Mouse (Mus musculus): ENCODE measurements around the gene Prickle4. TPM values are rescaled to one million over a fixed set of nuclear protein-coding genes. Genes with fewer than 3 reads are reported as not detected.

The Prickle4 gene
- 0.57 and 1.3 TPM in 2 replicates for polyA plus RNA-seq (2016; fragmentation: Nextera tagmentation; extraction: Ambion mirVana)

DNA sequence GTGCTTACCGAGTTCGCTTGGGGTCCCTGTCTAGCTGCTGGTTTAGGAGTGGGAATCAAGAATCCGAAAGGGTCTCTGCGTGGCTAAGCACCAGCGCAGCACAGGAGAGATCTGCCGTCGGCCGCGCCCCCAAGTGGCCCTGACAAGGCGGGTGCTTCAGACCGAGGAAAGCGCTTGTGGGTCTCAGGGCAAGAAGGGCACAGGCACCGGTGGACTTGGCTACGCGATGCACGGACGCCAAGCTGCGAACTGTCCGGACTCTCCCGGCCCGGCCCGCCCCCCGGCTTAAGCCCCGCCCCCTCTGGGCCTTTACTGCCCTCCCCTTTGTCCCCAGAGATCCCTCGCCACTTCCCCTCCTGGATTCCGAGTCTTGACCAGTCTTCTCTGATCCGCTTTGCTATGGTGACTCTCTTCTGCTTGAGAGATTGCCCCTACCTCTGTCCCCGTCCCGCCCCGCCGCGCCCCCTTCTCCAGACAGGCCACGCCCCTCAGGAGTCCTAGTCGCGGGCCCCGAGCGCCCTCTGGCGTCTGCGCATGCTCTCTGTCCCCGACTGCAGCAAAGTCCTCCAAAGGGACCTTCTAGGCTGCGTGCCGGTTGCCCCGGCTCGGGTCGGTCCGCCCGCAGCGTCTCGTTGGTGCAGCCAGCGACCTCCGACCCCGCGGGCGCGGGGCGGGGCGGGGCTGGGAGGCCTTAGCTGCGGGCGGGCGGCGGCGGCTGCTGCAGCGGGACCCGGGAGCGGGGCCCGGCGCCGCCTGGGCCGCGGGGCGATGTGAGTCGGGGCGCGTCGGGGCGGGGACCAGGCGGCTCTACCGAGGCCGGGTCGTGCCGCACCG is at the start of gene Prickle4:
Gene Prickle4 (minus strand): TSS at position 234 of the 834 bp plus-strand sequence.
- Histone ChIP-seq H3K27ac (replicated peaks) (peak within 1 kb of the TSS; percentile 75), H3K4me3 (peak within 1 kb of the TSS; percentile 73), H3K27me3 (peaks cover 21% of the 10 kb centered on the region), H3K4me2 (replicated peaks) (peak within 1 kb of the TSS; percentile 78), H3K9me3 (no peaks in the 10 kb centered on the region), H3K4me1 (peaks cover 19% of the 10 kb centered on the region), H3K9ac (replicated peaks) (peak within 1 kb of the TSS; percentile 86), H3K36me3 (0 out of 2 replicates have a peak, but pooled peaks cover 11% of the 10 kb centered on the region)
- WGBS: under 1% methylated on average over 80 of the region's 82 CpGs
- ATAC-seq (ENCODE audit: low FRiP score, low read depth): peak; percentile 94

DNA sequence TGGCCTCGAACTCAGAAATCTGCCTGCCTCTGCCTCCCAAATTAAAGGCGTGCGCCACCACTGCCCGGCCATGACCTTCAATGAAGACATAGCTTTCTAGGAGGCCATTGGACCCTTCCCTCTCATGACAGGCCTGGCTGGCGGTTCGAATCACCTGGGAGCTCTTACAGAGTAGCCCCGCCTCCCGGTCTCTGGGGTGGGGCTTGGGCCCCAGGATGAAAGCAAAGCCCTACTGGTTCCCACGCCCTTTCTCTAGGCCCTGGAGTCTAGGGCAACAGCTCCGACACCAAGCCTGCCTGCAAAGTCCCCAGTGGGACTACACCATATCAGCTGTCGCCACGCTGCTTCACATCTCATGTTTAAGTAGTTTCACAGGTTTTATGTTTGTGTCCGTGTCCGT is 49.5 kb upstream of the Prickle4 start:
- Histone ChIP-seq H3K27me3 (peaks cover 28% of the 10 kb centered on the region), H3K4me2 (replicated peaks) (no peak overlapping the region), H3K4me1 (peaks cover 6% of the 10 kb centered on the region), H3K4me3 (no peak overlapping the region), H3K36me3 (no peaks in the 10 kb centered on the region), H3K9me3 (no peaks in the 10 kb centered on the region), H3K27ac (replicated peaks) (no peak overlapping the region), H3K9ac (replicated peaks) (no peak overlapping the region)
- no peak for ATAC-seq (ENCODE audit: low FRiP score, low read depth)
- 93% methylated on average over 14 of the region's 14 CpGs for WGBS

DNA sequence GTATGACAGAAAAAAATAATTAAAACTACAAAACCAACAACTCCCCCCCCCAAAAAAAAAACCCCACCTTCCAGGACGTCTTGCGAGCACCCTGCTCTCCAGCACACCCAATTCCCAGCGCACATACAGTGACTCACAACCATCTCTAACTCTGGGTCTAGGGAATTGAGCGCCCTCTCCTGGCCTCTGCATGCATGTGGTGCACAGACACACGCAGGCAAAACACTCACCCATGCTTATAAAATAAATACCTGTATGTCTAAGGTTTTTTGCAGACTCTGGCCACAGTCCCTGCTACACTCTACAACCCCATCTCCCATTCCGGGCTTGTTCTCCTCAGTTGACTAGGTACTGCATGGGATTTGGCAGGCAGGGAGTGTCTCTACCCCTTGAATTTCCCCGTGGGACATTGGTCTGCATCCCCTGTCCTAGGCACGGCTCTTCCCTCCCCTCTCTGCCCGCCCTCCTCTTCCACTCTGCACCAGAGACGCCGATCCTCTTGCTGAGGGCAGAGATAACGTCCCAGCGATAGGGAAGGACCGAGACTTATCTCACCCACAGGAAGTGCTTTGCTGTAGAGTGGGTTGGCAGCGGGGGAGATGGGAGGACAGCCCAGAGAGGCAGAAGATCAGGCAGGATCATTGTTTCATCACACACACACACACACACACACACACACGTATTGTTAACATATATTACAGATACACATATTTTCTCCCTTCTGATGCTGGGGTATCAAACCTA is 48.6 kb upstream of the Prickle4 start:
- H3K4me3 ChIP-seq: no peak overlapping the region
- H3K4me1 ChIP-seq: peaks cover 15% of the 10 kb centered on the region
- H3K9ac ChIP-seq (replicated peaks): no peak overlapping the region
- H3K27ac ChIP-seq (replicated peaks): no peak overlapping the region
- peaks cover 37% of the 10 kb centered on the region for H3K27me3 ChIP-seq
- no peak for ATAC-seq (ENCODE audit: low FRiP score, low read depth)
- H3K4me2 ChIP-seq (replicated peaks): no peak overlapping the region
- WGBS: 46% methylated on average over 16 of the region's 16 CpGs
- H3K9me3 ChIP-seq: no peaks in the 10 kb centered on the region
- no peaks in the 10 kb centered on the region for H3K36me3 ChIP-seq

DNA sequence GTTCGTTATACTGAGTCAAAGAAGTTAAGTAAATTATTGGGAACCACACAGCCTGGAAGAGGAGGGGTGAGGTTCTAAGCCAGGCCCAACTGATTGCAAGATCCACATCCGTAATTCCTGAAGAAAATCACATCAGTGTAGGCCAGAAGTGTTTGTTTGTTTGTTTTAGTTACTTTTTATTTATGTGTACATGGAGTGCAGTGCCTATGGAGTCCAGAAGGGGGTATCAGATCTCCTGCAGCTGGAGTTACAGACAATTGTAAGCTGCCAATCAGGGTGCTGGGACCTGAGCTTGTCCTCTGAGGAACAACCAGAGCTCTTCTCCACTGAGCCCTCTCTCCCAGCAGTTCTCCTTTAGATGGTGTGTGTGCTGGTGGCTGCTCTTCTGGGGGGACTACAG is 45.6 kb upstream of the Prickle4 start:
- Histone ChIP-seq H3K27ac (replicated peaks) (no peak overlapping the region), H3K27me3 (peaks cover 50% of the 10 kb centered on the region)

DNA sequence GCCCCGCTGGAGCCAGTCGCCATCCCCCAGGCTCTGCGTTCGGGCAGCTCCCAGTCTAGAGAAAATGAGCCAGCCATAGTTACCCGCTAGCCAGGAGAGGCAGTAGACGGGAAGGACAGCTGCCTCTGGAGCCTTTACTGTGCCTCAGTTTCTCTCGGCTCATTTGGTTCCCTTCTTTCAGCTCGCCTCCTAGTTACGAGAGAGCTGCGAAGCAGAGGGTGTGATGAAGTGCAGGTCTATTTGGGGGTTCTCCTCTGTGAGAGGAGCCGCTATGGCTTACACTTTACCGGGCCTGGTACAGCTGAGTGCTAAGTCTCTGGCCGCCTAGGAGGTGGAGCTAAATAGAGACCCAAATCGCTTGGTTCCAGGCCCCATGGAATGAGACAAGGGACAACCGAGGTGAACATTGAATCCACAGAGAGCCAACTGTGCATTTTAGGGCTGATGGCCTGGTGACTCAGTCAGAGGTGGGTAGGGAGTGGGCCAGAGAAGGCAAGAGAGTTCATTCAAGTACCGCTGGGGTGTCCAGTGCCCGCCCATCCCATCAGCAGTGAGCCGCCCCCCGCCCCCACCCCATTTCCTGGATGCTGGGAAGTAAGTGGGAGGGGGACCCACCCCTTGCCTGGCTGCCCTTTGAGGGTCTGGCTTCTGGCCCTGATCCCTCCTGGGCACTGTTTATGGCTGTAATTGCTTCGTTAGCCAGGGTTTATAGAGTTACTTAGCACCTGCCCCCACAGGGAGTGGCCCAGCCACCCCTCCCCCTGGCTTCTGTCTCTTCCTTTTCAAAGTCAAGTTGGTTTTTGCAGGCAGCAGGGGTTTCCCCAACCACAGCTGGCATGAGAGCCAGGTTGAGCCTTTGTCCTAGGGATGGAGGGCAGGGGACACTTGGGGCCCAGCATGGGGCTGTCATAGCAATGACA is 44.6 kb upstream of the Prickle4 start:
- 0 out of 2 replicates have a peak overlapping the region, but pooled peaks have one; percentile 59 for H3K9ac ChIP-seq (replicated peaks)
- peaks cover 26% of the 10 kb centered on the region for H3K4me1 ChIP-seq
- H3K36me3 ChIP-seq: no peaks in the 10 kb centered on the region
- H3K4me3 ChIP-seq: peak overlapping the region; percentile 56
- ATAC-seq (ENCODE audit: low FRiP score, low read depth): no peak
- H3K9me3 ChIP-seq: no peaks in the 10 kb centered on the region
- WGBS: 3% methylated on average over 20 of the region's 20 CpGs
- H3K27ac ChIP-seq (replicated peaks): no peak overlapping the region
- peaks cover 50% of the 10 kb centered on the region for H3K27me3 ChIP-seq
- H3K4me2 ChIP-seq (replicated peaks): peak overlapping the region; percentile 91

More for the DNA sequence above, 45.6 kb upstream of the Prickle4 start:
- peaks cover 26% of the 10 kb centered on the region for H3K4me1 ChIP-seq
- no peak overlapping the region for H3K9ac ChIP-seq (replicated peaks)
- ATAC-seq (ENCODE audit: low FRiP score, low read depth): no peak
- 53% methylated on average over 2 of the region's 2 CpGs for WGBS
- H3K36me3 ChIP-seq: no peaks in the 10 kb centered on the region
- H3K9me3 ChIP-seq: no peaks in the 10 kb centered on the region
- no peak overlapping the region for H3K4me3 ChIP-seq
- H3K4me2 ChIP-seq (replicated peaks): no peak overlapping the region

DNA sequence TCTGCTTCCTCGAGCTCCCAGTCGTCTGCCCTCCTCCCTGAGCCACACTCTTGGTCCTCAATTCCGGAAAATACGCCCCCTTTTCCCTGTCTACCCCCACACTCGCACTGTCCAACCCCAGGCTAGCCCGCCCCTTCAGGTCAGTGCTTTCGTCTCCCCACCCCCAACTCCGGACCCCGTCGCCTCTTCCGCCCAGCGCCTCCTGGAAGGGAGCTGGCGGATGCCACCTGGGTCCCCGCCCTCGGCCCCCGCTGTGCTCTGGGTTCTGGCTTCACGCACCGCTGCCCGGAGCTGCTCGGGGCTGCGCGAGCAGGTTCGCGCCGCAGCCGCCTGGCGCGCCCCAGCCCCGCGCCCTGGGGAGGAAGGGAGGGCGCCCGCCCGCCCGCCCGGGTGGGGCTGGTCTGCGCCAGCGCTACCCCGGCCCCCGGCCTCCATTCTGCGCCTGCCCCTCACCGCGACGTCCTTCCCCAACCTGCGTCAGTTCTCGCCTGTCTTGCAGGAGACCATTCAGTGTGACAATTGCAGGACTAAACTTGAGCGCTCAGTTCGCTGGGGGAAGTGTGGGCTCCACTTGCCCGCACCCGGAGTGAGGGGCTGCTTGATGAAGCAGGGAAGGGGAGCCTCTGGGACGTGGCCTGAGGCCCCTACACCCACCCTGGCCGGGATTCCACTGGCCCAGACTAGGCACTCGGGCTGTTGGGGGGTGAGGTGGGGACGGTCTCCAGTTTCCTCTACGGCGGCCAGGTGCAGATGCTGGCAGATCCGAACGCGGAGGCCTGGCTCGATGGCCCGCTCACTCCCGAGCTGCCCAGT is 43.7 kb upstream of the Prickle4 start:
- under 1% methylated on average over 51 of the region's 61 CpGs for WGBS
- Histone ChIP-seq H3K36me3 (no peaks in the 10 kb centered on the region), H3K27ac (replicated peaks) (no peak overlapping the region), H3K4me2 (replicated peaks) (peak overlapping the region; percentile 91), H3K4me3 (peak overlapping the region; percentile 56), H3K9me3 (no peaks in the 10 kb centered on the region), H3K9ac (replicated peaks) (peak overlapping the region; percentile 59), H3K27me3 (peaks cover 50% of the 10 kb centered on the region), H3K4me1 (peaks cover 26% of the 10 kb centered on the region)
- peak; percentile 42 for ATAC-seq (ENCODE audit: low FRiP score, low read depth)

DNA sequence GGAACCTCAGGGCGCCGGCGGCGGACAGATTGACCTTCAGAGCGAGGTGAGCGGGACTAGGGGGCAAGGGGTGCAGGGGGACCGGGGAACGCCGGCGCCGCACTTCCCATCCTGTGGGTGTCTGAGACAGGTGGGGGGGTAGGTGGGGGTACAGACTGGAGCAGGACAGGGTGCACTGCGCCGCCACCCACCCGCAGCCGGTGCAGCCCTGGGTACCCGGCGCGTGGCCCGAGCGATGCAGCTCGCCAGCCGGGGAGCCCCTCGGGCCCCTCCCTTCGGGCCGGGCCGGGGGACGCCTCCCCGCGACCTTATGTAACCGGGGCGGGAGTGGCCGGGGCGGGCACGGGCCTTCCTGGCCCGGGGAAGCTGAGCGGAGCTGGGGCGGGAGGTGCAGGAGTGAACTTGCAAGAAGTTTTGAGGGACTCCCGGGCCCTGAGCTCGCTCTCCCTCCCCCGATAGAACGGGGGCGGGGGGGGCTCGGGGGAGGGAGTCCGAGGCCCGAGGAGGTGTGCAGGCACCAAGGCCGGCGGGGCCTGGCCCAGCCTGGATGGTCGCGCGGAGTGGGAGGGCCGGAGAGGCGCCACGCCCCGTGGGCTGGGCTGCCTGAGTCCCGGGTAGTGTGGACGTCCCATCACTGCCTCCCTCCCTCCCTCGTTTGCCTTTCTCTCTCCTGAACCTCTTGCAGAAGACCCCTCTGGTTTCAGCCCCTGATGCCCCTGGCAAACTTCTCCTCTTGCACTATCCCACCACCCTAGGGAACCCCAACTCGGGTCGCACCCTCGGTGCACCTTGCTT is 42.9 kb upstream of the Prickle4 start:
- Histone ChIP-seq H3K4me3 (peak overlapping the region; percentile 56), H3K9ac (replicated peaks) (peak overlapping the region; percentile 59), H3K27me3 (peaks cover 50% of the 10 kb centered on the region), H3K36me3 (no peaks in the 10 kb centered on the region), H3K9me3 (no peaks in the 10 kb centered on the region), H3K4me1 (peaks cover 26% of the 10 kb centered on the region), H3K27ac (replicated peaks) (no peak overlapping the region), H3K4me2 (replicated peaks) (peak overlapping the region; percentile 91)
- peak; percentile 69 for ATAC-seq (ENCODE audit: low FRiP score, low read depth)
- under 1% methylated on average over 45 of the region's 60 CpGs for WGBS

DNA sequence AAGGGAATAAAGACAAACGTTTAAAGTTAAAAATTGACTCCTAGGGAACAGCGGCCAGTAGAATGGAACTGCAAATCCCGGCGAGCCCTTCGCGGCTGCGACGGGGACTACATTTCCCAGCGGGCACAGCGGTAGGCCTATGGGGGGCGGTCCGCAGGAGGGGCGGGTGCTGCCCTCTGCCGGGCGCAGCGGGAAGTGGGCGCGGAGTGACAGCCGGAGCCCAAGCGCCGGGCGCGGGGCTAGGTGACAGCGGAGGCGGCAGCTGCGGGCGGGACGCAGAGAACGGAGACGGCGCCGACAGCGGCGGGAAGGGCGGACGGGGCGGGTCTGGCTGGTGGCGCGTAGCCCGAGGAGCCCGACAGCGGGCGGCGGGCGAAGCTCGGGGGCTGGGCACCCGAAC is 42.3 kb upstream of the Prickle4 start, which contains the start of gene Tfeb:
Gene Tfeb (plus strand): TSS at position 175 of the 400 bp plus-strand sequence.
- peak within 1 kb of the TSS; percentile 56 for H3K4me3 ChIP-seq
- peak within 1 kb of the TSS; percentile 59 for H3K9ac ChIP-seq (replicated peaks)
- no peaks in the 10 kb centered on the region for H3K9me3 ChIP-seq
- no peaks in the 10 kb centered on the region for H3K36me3 ChIP-seq
- ATAC-seq (ENCODE audit: low FRiP score, low read depth): peak; percentile 81
- no peak within 1 kb of the TSS for H3K27ac ChIP-seq (replicated peaks)
- WGBS: under 1% methylated on average over 44 of the region's 47 CpGs
- H3K4me2 ChIP-seq (replicated peaks): peak within 1 kb of the TSS; percentile 91
- H3K4me1 ChIP-seq: peaks cover 26% of the 10 kb centered on the region
- H3K27me3 ChIP-seq: peaks cover 49% of the 10 kb centered on the region

DNA sequence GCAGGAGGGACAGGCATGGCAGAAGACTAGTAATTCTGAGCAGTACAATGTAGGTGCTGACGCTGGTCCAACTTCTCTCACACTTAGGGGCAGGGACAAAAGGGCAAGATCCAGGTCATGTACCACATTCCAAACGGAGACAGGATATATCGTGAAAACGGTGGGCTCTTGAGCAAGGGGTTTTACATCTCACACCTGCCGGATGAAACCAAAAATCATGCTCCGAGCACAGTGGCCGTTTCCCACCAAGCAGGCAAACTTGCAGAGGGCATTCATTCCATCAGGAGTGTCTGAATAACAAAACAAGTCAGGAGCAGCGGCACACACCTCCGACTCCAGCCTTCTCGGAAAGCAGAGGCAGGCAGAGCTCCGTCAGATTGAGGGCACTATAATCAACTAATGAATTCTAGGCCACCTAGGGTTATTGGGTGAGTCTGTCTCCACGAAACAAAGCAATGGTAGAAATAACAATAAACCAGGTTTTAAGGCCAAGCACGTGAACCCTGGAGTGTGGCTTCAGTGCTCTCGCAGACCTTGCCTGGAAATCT is 41.1 kb upstream of the Prickle4 start:
- no peaks in the 10 kb centered on the region for H3K9me3 ChIP-seq
- no peak for ATAC-seq (ENCODE audit: low FRiP score, low read depth)
- no peak overlapping the region for H3K9ac ChIP-seq (replicated peaks)
- WGBS: 72% methylated on average over 14 of the region's 14 CpGs
- H3K4me1 ChIP-seq: peaks cover 26% of the 10 kb centered on the region
- H3K4me2 ChIP-seq (replicated peaks): no peak overlapping the region
- no peak overlapping the region for H3K4me3 ChIP-seq
- no peak overlapping the region for H3K27ac ChIP-seq (replicated peaks)
- H3K36me3 ChIP-seq: no peaks in the 10 kb centered on the region
- H3K27me3 ChIP-seq: peaks cover 37% of the 10 kb centered on the region
